Mouse (Mus musculus): ENCODE results near the gene Zbtb16.

GRCm38 (mm10) chr9:48711296-48711781 is 124.7 kb downstream of the Zbtb16 start:
- TF ChIP-seq CTCF (IDR thresholded peaks at IDR 0.05; ENCODE audit: low read depth, low read length) (no peak), POLR2A (IDR thresholded peaks at IDR 0.05; ENCODE audit: extremely low read depth, insufficient read depth, low read length) (no peak)
